Mouse (Mus musculus): ENCODE measurements around the gene Tcaf2.

DNA sequence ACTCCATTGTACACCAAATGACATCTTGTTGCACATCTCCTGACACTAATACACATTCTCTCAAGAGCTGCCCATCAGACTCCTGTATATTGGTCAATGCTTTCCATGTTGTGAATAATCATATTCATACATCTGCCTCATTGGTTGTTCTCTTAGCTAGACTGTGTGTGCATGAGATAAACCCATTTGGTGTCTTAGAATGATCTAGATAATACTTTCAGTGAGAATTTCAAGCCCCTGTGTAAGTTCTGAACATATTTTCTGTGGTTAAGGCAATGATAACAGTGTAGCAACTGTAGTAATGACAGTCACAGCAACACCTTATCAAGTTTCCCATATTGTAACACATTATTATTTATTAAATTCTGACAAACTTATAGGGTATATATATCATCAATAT, 44.7 kb upstream of the Tcaf2 start:
- TF ChIP-seq POLR2A (IDR thresholded peaks at IDR 0.05; ENCODE audit: low read depth, low read length), result no peak
- no peak for TF ChIP-seq CTCF (IDR thresholded peaks at IDR 0.05; ENCODE audit: extremely low read depth, insufficient read length, insufficient replicate concordance, low read depth, low read length)

Measured in small intestine, adult 2 months (tissue).